ENCODE assay signal across 8 mouse cellular contexts in the genomic region with DNA sequence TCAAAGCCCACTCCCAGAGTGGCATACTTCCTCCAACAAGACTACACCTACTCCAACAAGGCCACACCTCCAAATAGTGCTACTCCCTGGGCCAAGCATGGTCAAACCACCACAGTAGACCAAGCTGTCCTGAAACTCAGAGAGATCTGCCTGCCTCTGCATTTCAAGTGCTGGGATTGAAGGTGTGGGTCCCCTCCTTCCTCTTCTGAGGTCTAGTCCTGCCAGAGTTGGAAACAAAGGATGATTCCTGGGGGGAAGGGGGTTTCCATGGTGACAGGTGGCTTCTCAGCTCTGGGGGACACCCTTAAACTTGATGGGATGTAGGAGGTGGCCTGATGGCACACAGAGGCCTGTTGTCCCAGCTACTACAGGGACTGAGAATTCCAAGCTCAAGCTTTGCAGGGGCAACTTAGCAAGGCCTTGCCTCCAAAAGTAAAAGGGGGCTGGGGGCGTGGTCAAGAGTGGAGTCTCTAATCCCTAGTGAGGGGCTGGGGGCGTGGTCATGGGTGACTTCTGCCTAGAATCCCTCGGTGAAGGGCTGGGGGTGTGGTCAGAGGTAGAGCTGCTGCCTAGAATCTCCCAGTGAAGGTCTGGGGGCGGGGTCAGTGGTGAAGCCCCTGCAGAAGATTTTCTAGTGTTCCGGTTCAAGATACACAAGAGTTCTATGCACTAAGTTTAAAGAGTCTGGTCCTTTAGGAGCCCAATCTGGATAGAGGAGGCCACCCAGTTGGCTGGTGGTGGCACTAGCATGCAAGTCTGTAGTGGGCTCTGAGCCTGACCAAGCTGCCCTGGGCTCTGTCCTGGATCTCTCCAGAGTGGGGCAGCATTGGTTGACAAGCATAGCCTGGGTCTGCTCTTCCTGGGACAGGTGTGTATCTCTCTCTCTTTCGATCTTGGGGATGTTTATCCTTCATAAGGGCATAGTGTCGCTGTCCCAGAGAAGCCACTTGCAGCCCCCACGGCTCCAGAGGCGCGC. TPM values are rescaled to one million over a fixed set of nuclear protein-coding genes. Genes with fewer than 3 reads are reported as not detected.
A peak's percentile ranks its signal among the peaks of the same experiment; 100 is the strongest.
DNase-seq lines count a peak whose midpoint lies in the region; ATAC-seq and TF ChIP-seq lines count a peak whose summit lies in the region.

A gene (plus strand): TSS at position 481 of the 976 bp plus-strand sequence.

- peak; percentile 29 for TF ChIP-seq CTCF in liver, adult 2 months (IDR thresholded peaks at IDR 0.05; ENCODE audit: low read depth, low read length)

- DNase-seq in liver, adult 2 months (ENCODE audit: extremely low read depth, low read depth, low spot score): no peak
- no peak for DNase-seq in liver
- no peak for DNase-seq in adrenal gland, postnatal 14 days
- no peak for DNase-seq in large intestine, adult 2 months (ENCODE audit: low read depth, low spot score)
- DNase-seq in urinary bladder, postnatal 4 days (ENCODE audit: low spot score in 2 of 2): no peak
- DNase-seq in spleen, postnatal 36 days (ENCODE audit: low spot score in 2 of 2): no peak

- no peaks in the 10 kb centered on the region for H3K36me3 ChIP-seq in liver, adult 2 months (ENCODE audit: control insufficient read depth, insufficient read depth, low read length)
- no peaks in the 10 kb centered on the region for H3K36me3 ChIP-seq in embryonic facial prominence, embryonic 15.5 days
- H3K36me3 ChIP-seq in midbrain, embryonic 15.5 days (replicated peaks): no peaks in the 10 kb centered on the region

- no peak for ATAC-seq in embryonic facial prominence, embryonic 15.5 days (ENCODE audit: insufficient number of reproducible peaks, low FRiP score, low TSS enrichment, low read depth)
- ATAC-seq in midbrain, embryonic 15.5 days (replicated peaks): no peak

- no peaks in the 10 kb centered on the region for H3K79me2 ChIP-seq in liver, adult 2 months (ENCODE audit: control insufficient read depth, insufficient read depth, low read length)

- H3K27me3 ChIP-seq in liver, adult 2 months (ENCODE audit: control insufficient read depth, insufficient read depth, low read length): no peaks in the 10 kb centered on the region
- H3K27me3 ChIP-seq in embryonic facial prominence, embryonic 15.5 days: peaks cover 11% of the 10 kb centered on the region; the same call in 1 of the 2 replicates
- peaks cover 58% of the 10 kb centered on the region for H3K27me3 ChIP-seq in midbrain, embryonic 15.5 days (replicated peaks)

- peak within 1 kb of the TSS; percentile 75 for H3K4me3 ChIP-seq in liver, adult 2 months (ENCODE audit: insufficient read depth, low read depth, low read length)
- peak within 1 kb of the TSS; percentile 69 for H3K4me3 ChIP-seq in embryonic facial prominence, embryonic 15.5 days (replicated peaks)
- H3K4me3 ChIP-seq in midbrain, embryonic 15.5 days: peak within 1 kb of the TSS; percentile 58

- no peak for TF ChIP-seq POLR2A in liver, adult 2 months (IDR thresholded peaks at IDR 0.05; ENCODE audit: extremely low read depth, insufficient read depth, low read length)

- peaks cover 20% of the 10 kb centered on the region for H3K4me1 ChIP-seq in liver, adult 2 months (ENCODE audit: control insufficient read depth, insufficient read depth, low read length)
- H3K4me1 ChIP-seq in embryonic facial prominence, embryonic 15.5 days: peaks cover 82% of the 10 kb centered on the region
- peaks cover 50% of the 10 kb centered on the region for H3K4me1 ChIP-seq in midbrain, embryonic 15.5 days

- WGBS in liver, adult 2 months: 39% methylated on average over 10 of the region's 10 CpGs
- 21% methylated on average over 10 of the region's 10 CpGs for WGBS in embryonic facial prominence, embryonic 15.5 days
- WGBS in large intestine, adult 2 months: 36% methylated on average over 10 of the region's 10 CpGs
- 18% methylated on average over 10 of the region's 10 CpGs for WGBS in midbrain, embryonic 15.5 days

- no peaks in the 10 kb centered on the region for H3K9me3 ChIP-seq in embryonic facial prominence, embryonic 15.5 days (replicated peaks)
- H3K9me3 ChIP-seq in midbrain, embryonic 15.5 days: no peaks in the 10 kb centered on the region

- H3K9ac ChIP-seq in liver, adult 2 months (ENCODE audit: low read depth, low read length): peak within 1 kb of the TSS; percentile 76
- H3K9ac ChIP-seq in embryonic facial prominence, embryonic 15.5 days: peak within 1 kb of the TSS; percentile 70
- peak within 1 kb of the TSS; percentile 76 for H3K9ac ChIP-seq in midbrain, embryonic 15.5 days

- H3K27ac ChIP-seq in liver, adult 2 months (replicated peaks; ENCODE audit: insufficient read depth, low read depth, low read length): peak within 1 kb of the TSS; percentile 37
- peak within 1 kb of the TSS; percentile 77 for H3K27ac ChIP-seq in embryonic facial prominence, embryonic 15.5 days (replicated peaks)
- peak within 1 kb of the TSS; percentile 46; the same call in 1 of the 2 replicates for H3K27ac ChIP-seq in midbrain, embryonic 15.5 days

- H3K4me2 ChIP-seq in embryonic facial prominence, embryonic 15.5 days (replicated peaks): peak within 1 kb of the TSS; percentile 85
- H3K4me2 ChIP-seq in midbrain, embryonic 15.5 days: peak within 1 kb of the TSS; percentile 84

RNA-seq across cellular contexts. Expression of the gene that starts here (rescaled TPM):
- 3.0 and 7.2 TPM in 2 replicates for total RNA-seq in liver, adult 2 months (2014; rRNA removed)
- 35.4 and 56.0 TPM in 2 replicates for polyA plus RNA-seq in liver, adult 2 months (2012; rRNA removed)
- 17.8 and 18.1 TPM in 2 replicates for total RNA-seq in adrenal gland, postnatal 14 days (2021)
- 63.1 and 73.7 TPM in 2 replicates for polyA plus RNA-seq in embryonic facial prominence, embryonic 15.5 days (2015; fragmentation: Nextera tagmentation; extraction: Ambion mirVana)
- polyA plus RNA-seq in large intestine, adult 2 months (2012; rRNA removed): 11.3 and 13.5 TPM in 2 replicates
- polyA plus RNA-seq in midbrain, embryonic 15.5 days (2015; fragmentation: Nextera tagmentation; extraction: Ambion mirVana): 57.4 and 58.8 TPM in 2 replicates
